Mouse (Mus musculus) MEL (cell line): Measurements from ENCODE around the gene Slc25a47.

Experiments
- BHLHE40 ChIP-seq: IDR thresholded peaks from 2 replicates; pipeline ENCODE4 v1.6.1; 2012; ENCODE audit warnings: low read depth, mild to moderate bottlenecking, inconsistent platforms, low read length, improper control_type of control experiment, borderline replicate concordance
- CHD2 ChIP-seq: IDR thresholded peaks from 2 replicates; pipeline ENCODE4 v1.6.1; 2011; ENCODE audit warnings: low read length, improper control_type of control experiment
- CTCF ChIP-seq, 3 experiments: IDR thresholded peaks in 2 of 3; conservative IDR thresholded peaks in 1 of 3; 2 replicates each; pipeline ENCODE4 v1.5.1; 2011 to 2012; ENCODE audit warnings: low read length in 3 of 3, low read depth in 2 of 3, mild to moderate bottlenecking in 2 of 3, improper control_type of control experiment in 1 of 3, inconsistent platforms in 1 of 3, mixed read lengths in 1 of 3, moderate library complexity in 1 of 3; ENCODE audit not compliant: control insufficient read depth in 1 of 3, insufficient read depth in 1 of 3, poor library complexity in 1 of 3, severe bottlenecking in 1 of 3
- EP300 ChIP-seq, 2 experiments: IDR thresholded peaks; 2 replicates each; pipeline ENCODE4 v1.6.1; 2011; ENCODE audit warnings: improper control_type of control experiment in 2 of 2, low read length in 2 of 2, low read depth in 1 of 2, mild to moderate bottlenecking in 1 of 2
- JUND ChIP-seq: IDR thresholded peaks from 2 replicates; pipeline ENCODE4 v1.6.1; 2011; ENCODE audit warnings: low read depth, mild to moderate bottlenecking, improper control_type of control experiment, low read length
- KAT2A ChIP-seq: conservative IDR thresholded peaks from 2 replicates; pipeline ENCODE4 v1.6.1; 2012; ENCODE audit warnings: low read depth, low read length, improper control_type of control experiment, inconsistent platforms
- MAX ChIP-seq: IDR thresholded peaks from 2 replicates; pipeline ENCODE4 v1.6.1; 2011; ENCODE audit warnings: low read length, improper control_type of control experiment
- POLR2A ChIP-seq, 2 experiments: IDR thresholded peaks; 2 replicates each; pipeline ENCODE4 v1.6.1; 2011 to 2012; ENCODE audit warnings: low read length in 2 of 2, mild to moderate bottlenecking in 2 of 2, control low read depth in 1 of 2, improper control_type of control experiment in 1 of 2, low read depth in 1 of 2, moderate library complexity in 1 of 2; ENCODE audit not compliant: control insufficient read depth in 1 of 2, insufficient read depth in 1 of 2, poor library complexity in 1 of 2
- SIN3A ChIP-seq: IDR thresholded peaks from 2 replicates; pipeline ENCODE4 v1.6.1; 2012; ENCODE audit warnings: low read length, improper control_type of control experiment, inconsistent platforms
- USF1 ChIP-seq: IDR thresholded peaks from 2 replicates; pipeline ENCODE4 v1.6.1; 2014; ENCODE audit warnings: low read depth, mild to moderate bottlenecking, inconsistent platforms, low read length, improper control_type of control experiment, moderate library complexity
- ZKSCAN1 ChIP-seq: IDR thresholded peaks from 2 replicates; pipeline ENCODE4 v1.6.1; 2012; ENCODE audit warnings: low read depth, mild to moderate bottlenecking, inconsistent platforms, low read length, improper control_type of control experiment, moderate library complexity

DNA sequence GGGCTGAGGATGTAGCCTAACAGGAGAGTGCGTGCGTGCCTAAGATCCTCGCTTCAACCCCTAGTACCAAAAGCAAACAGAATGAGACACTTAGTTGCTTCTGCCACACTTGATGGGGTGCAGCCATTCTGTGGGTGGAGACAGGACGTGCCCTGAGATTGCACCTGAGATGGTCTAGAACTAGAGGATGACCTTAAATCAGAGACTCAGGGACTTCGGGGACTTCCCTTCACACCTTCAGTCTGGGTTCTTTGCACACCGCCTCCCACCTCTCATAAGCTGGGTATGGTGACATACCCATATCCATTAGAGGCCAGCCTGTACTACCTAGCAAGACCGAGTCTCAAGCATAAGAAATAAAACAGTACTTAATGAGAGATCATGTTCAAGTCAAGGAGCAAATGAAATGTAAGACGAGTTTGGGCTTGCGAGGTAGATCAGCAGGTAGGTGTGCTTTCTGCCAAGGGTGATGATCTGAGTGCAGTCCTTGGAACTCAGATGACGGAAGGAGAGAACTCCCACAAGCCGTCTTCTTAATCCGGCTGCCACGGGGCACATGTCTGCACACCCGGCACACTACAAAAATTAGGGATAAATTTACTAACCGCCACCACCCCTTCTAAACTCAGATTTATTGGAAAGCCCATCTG, 11.5 kb upstream of the Slc25a47 start:
- no peak for TF ChIP-seq BHLHE40
- no peak for TF ChIP-seq EP300 (IDR thresholded peaks at IDR 0.05; ENCODE audit: low read depth in 1 of 2, low read length in 2 of 2)
- TF ChIP-seq CTCF (IDR thresholded peaks at IDR 0.05 in 2 of 3, conservative IDR thresholded peaks at IDR 0.05 in 1 of 3; ENCODE audit: control insufficient read depth in 1 of 3, insufficient read depth in 1 of 3, low read depth in 2 of 3, low read length in 3 of 3, poor library complexity in 1 of 3, severe bottlenecking in 1 of 3): no peak
- no peak for TF ChIP-seq ZKSCAN1
- TF ChIP-seq JUND: no peak
- no peak for TF ChIP-seq CHD2
- TF ChIP-seq USF1: no peak
- TF ChIP-seq MAX: no peak
- TF ChIP-seq POLR2A (IDR thresholded peaks at IDR 0.05; ENCODE audit: control insufficient read depth in 1 of 2, insufficient read depth in 1 of 2, low read depth in 1 of 2, low read length in 2 of 2, poor library complexity in 1 of 2): no peak
- no peak for TF ChIP-seq KAT2A
- no peak for TF ChIP-seq SIN3A
